Mouse (Mus musculus): ENCODE results near the gene Ifrd2. TPM values are rescaled to one million over a fixed set of nuclear protein-coding genes. Genes with fewer than 3 reads are reported as not detected.

Ifrd2 gene
- polyA plus RNA-seq, 2 experiments = 135 to 149 TPM

GRCm38 (mm10) chr9:107551117-107551889 lies 36.1 kb upstream of the Ifrd2 start, which contains the start of gene Rassf1:
Gene Rassf1 (plus strand): TSS chr9:107551555.
- Histone ChIP-seq H3K27me3 (ENCODE audit: control insufficient read depth, insufficient read depth, low read length) (peaks cover 3% of the 10 kb centered on the region; the same call in 1 of the 2 replicates), H3K9ac (replicated peaks) (peak within 1 kb of the TSS; percentile 58), H3K27ac (no peak within 1 kb of the TSS), H3K4me3 (ENCODE audit: insufficient read depth in 1 of 2, low read depth in 2 of 2, low read length in 2 of 2) (peak within 1 kb of the TSS; percentile 39 to 41), H3K9me3 (ENCODE audit: control insufficient read depth, low read length) (no peaks in the 10 kb centered on the region), H3K4me1 (replicated peaks; ENCODE audit: control insufficient read depth in 2 of 2, insufficient read depth in 2 of 2, low read length in 1 of 2) (peaks cover 34 to 45% of the 10 kb centered on the region in 2 experiments), H3K36me3 (replicated peaks; ENCODE audit: control insufficient read depth, insufficient read depth, low read depth) (no peaks in the 10 kb centered on the region), H3K4me2 (ENCODE audit: low read depth) (peak within 1 kb of the TSS; percentile 67)
- DNase-seq (ENCODE audit: low read depth in 3 of 3, low spot score in 3 of 3) = no peak
- TF ChIP-seq EP300 (IDR thresholded peaks at IDR 0.05; ENCODE audit: low read depth) (no peak), CTCF (IDR thresholded peaks at IDR 0.05; ENCODE audit: low read depth) (peak; percentile 5; the same call in 1 of the 2 replicates)
- 1% methylated on average over 63 of the region's 63 CpGs for WGBS (ENCODE audit: insufficient replicate concordance)
- ATAC-seq (ENCODE audit: insufficient read depth) = peak; percentile 27

- 29% methylated on average over 8 of the region's 8 CpGs for WGBS (ENCODE audit: insufficient replicate concordance)
- Histone ChIP-seq H3K4me2 (ENCODE audit: low read depth) (peak overlapping the region; percentile 67), H3K9me3 (ENCODE audit: control insufficient read depth, low read length) (no peaks in the 10 kb centered on the region), H3K9ac (replicated peaks) (peak overlapping the region; percentile 58), H3K4me1 (replicated peaks; ENCODE audit: control insufficient read depth in 2 of 2, insufficient read depth in 2 of 2, low read length in 1 of 2) (peaks cover 36 to 46% of the 10 kb centered on the region in 2 experiments), H3K4me3 (ENCODE audit: insufficient read depth in 1 of 2, low read depth in 2 of 2, low read length in 2 of 2) (peak overlapping the region; percentile 39 to 41), H3K27ac (no peak overlapping the region), H3K27me3 (ENCODE audit: control insufficient read depth, insufficient read depth, low read length) (peaks cover 3% of the 10 kb centered on the region; the same call in 1 of the 2 replicates), H3K36me3 (replicated peaks; ENCODE audit: control insufficient read depth, insufficient read depth, low read depth) (peaks cover 3% of the 10 kb centered on the region)
- DNase-seq (ENCODE audit: low read depth in 3 of 3, low spot score in 3 of 3) = no peak
- no peak for ATAC-seq (ENCODE audit: insufficient read depth)
- no peak for TF ChIP-seq CTCF (IDR thresholded peaks at IDR 0.05; ENCODE audit: low read depth)
- no peak for TF ChIP-seq EP300 (IDR thresholded peaks at IDR 0.05; ENCODE audit: low read depth)
These were observed 35.5 kb upstream of the Ifrd2 start for GRCm38 (mm10) chr9:107551890-107552355.

GRCm38 (mm10) chr9:107552690-107553393 lies 34.6 kb upstream of the Ifrd2 start:
- no peak for TF ChIP-seq CTCF (IDR thresholded peaks at IDR 0.05; ENCODE audit: low read depth)
- TF ChIP-seq EP300 (IDR thresholded peaks at IDR 0.05; ENCODE audit: low read depth) = no peak
- H3K4me1 ChIP-seq (replicated peaks; ENCODE audit: control insufficient read depth in 2 of 2, insufficient read depth in 2 of 2, low read length in 1 of 2) = peaks cover 35 to 42% of the 10 kb centered on the region in 2 experiments

GRCm38 (mm10) chr9:107553541-107554318 lies 33.7 kb upstream of the Ifrd2 start:
- Histone ChIP-seq H3K36me3 (replicated peaks; ENCODE audit: control insufficient read depth, insufficient read depth, low read depth) (peaks cover 21% of the 10 kb centered on the region), H3K4me3 (ENCODE audit: insufficient read depth in 1 of 2, low read depth in 2 of 2, low read length in 2 of 2) (peak overlapping the region; percentile 57 to 83), H3K4me2 (ENCODE audit: low read depth) (peak overlapping the region; percentile 90), H3K9me3 (ENCODE audit: control insufficient read depth, low read length) (no peaks in the 10 kb centered on the region), H3K27me3 (ENCODE audit: control insufficient read depth, insufficient read depth, low read length) (peaks cover 3% of the 10 kb centered on the region; the same call in 1 of the 2 replicates), H3K9ac (replicated peaks) (peak overlapping the region; percentile 75), H3K4me1 (replicated peaks; ENCODE audit: control insufficient read depth in 2 of 2, insufficient read depth in 2 of 2, low read length in 1 of 2) (peaks cover 35 to 42% of the 10 kb centered on the region in 2 experiments), H3K27ac (peak overlapping the region; percentile 27)
- no peak for TF ChIP-seq CTCF (IDR thresholded peaks at IDR 0.05; ENCODE audit: low read depth)
- 5% methylated on average over 37 of the region's 37 CpGs for WGBS (ENCODE audit: insufficient replicate concordance)
- peak; percentile 49 for ATAC-seq (ENCODE audit: insufficient read depth)
- no peak for DNase-seq (ENCODE audit: low read depth in 3 of 3, low spot score in 3 of 3)

More at GRCm38 (mm10) chr9:107552690-107553393, 34.6 kb upstream of the Ifrd2 start:
- Histone ChIP-seq H3K9ac (replicated peaks) (no peak overlapping the region), H3K27me3 (ENCODE audit: control insufficient read depth, insufficient read depth, low read length) (peaks cover 3% of the 10 kb centered on the region; the same call in 1 of the 2 replicates), H3K9me3 (ENCODE audit: control insufficient read depth, low read length) (no peaks in the 10 kb centered on the region), H3K36me3 (replicated peaks; ENCODE audit: control insufficient read depth, insufficient read depth, low read depth) (peaks cover 12% of the 10 kb centered on the region), H3K27ac (no peak overlapping the region), H3K4me3 (ENCODE audit: insufficient read depth in 1 of 2, low read depth in 2 of 2, low read length in 2 of 2) (no peak overlapping the region), H3K4me2 (ENCODE audit: low read depth) (peak overlapping the region; percentile 90)
- no peak for DNase-seq (ENCODE audit: low read depth in 3 of 3, low spot score in 3 of 3)
- ATAC-seq (ENCODE audit: insufficient read depth) = no peak
- WGBS (ENCODE audit: insufficient replicate concordance) = 49% methylated on average over 5 of the region's 5 CpGs

Data from liver, embryonic 14.5 days (tissue).